Mouse (Mus musculus) frontal cortex, adult (tissue): Measurements from ENCODE around the gene Itgb4.

Experiments
- ATAC-seq: cut with Nextera tagmentation; 2 replicates; pipeline ENCODE4 v1.9.2; 2017; ENCODE audit warnings: mild to moderate bottlenecking, moderate library complexity, mixed read lengths; ENCODE audit not compliant: low TSS enrichment

Gene Itgb4

GRCm38 (mm10) chr11:116028177-116028865 lies 53.8 kb downstream of the Itgb4 start:
- no peak for ATAC-seq

GRCm38 (mm10) chr11:116029086-116029865 lies 54.8 kb downstream of the Itgb4 start:
- no peak for ATAC-seq

DNA sequence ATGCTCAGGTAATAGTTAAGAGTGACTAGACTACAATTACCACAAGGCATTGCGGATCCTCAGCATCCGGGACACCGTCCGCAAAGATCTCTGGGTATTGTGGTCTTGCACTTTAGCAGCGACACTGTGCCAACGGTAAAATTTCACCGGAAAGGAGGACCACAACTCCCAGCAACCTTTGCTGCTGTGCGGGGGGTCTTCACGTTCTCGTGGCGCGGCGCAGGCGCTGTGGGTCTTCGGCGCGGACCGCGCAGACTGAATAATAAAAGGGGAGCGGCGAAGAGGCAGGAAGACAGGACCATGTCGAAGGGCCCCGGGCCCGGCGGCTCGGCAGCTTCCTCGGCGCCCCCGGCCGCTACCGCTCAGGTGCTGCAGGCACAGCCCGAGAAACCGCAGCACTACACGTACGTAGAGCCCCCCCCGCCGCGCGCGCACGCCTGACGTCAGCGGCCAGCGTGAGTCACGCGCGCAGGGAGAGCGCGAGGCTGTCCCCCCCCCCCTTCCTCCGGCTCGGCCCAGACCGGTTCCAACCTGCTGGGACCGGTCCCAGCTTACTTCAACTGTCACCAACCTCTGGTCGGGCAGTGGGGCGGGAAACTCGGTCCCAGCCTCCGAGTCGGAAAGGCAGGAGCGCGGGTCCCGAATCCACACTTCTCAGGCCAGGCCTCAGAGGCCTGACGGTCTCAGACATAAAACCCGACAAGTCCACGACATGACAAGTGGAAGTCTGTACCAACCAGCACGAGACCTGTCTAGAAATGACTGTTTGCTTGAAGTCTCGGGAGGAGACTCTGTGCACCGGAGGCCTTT lies 55.8 kb downstream of the Itgb4 start, which contains the start of gene Unk:
Gene Unk (plus strand): TSS at position 235 of the 810 bp plus-strand sequence.
- ATAC-seq, result peak; percentile 94

- ATAC-seq, result peak; percentile 28; the same call in 1 of the 2 replicates
Observed at GRCm38 (mm10) chr11:116030898-116031845, 56.7 kb downstream of the Itgb4 start.

DNA sequence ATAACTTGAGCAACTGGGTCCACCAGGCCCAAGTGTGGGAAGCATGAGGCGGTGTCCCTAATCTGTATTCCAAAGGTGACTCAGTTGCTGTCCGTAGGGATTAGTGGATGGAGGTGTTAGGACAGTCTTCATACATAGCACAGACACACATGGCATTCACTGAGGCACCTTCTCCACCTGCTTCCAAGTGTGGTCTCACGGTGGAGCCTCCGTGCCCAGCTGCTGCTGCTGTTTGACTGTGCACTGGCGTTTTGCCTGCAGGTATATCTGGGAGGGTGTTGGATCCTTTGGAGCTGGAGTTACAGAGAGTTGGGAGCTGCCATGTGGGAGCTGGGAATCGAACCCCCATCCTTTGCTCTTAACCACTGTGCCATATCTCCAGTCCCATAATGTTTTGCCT lies 60.1 kb downstream of the Itgb4 start:
- no peak for ATAC-seq

- ATAC-seq, result no peak
Observed at GRCm38 (mm10) chr11:116036671-116037070, 62.2 kb downstream of the Itgb4 start.

- no peak for ATAC-seq
Observed at GRCm38 (mm10) chr11:116037826-116038225, 63.3 kb downstream of the Itgb4 start.

- ATAC-seq, result no peak
Observed at GRCm38 (mm10) chr11:116040593-116040992, 66.1 kb downstream of the Itgb4 start.

GRCm38 (mm10) chr11:116041833-116042232 lies 67.3 kb downstream of the Itgb4 start:
- ATAC-seq, result no peak

DNA sequence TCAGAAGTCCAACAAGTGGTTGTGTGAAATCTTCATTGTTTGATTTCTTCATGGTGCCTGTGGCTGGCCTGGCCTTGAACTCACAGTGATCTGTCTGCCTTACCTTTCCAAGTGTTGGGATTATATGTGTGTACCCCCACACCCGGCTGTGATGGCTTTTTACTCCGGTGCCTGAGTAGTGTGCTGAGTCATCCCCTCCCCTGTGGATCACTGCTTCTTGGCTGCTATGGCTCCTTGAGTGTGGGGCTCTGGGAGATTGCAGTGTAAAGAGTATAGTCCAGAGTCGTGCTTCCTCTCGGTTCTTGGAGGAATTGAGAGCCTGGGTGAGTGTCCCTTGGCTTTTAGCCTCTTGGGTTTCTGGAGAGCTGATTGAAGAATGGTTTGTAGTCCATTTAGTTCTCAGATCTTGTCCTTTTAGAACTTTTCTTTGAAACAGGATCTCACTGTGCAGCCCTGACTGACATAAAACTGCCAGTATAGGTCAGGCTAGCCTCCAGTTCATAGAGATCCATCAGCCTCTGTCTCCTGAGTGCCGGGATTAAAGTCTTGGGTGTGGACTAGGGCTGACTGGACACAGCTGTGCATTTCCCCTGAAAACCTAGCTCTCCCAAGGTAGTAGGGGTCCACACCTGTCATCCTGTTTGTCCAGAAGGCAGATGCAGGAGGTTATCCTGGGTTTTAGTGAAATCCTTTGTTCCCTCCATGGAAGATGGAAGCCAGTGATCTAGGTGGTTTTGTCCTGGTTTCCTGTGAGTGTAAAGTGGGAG lies 68.0 kb downstream of the Itgb4 start:
- no peak for ATAC-seq

DNA sequence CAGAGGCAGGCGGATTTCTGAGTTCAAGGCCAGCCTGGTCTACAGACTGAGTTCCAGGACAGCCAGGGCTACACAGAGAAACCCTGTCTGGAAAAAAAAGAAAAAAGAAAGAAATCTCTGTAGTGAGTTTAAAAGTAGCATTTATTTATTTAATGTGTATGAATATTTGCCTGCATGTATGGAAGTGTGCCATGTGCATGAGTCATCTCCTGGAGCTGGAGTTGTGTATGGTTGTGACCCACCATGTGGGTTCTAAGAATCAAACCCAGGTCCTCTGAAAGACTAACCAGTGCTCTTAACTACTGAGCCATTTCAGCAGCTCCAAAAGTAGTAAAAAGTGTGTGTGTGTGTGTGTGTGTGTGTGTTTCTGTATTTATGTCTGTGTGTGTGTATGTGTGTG lies 68.8 kb downstream of the Itgb4 start:
- no peak for ATAC-seq

- no peak for ATAC-seq
Observed at GRCm38 (mm10) chr11:116045173-116045572, 70.7 kb downstream of the Itgb4 start.

DNA sequence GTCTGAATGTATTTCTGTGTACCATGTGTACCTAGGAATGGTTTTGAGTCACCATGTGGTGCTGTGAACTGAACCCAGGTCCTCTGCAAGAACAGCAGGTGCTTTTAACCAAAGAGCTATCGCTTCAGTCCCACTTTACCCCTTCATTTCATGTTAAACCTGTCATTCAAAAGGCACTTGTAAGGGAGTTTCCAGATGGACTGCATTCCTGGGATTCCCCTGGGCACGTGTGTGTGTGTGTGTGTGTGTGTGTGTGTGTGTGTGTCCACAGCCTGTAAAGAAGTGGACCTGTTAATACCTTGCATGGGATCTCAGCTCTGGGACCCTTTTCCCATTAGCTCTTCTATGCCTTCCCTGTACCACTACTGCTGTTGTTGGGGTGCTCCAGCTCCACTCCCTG lies 75.1 kb downstream of the Itgb4 start:
- ATAC-seq, result no peak

- ATAC-seq, result no peak
Observed at GRCm38 (mm10) chr11:116050196-116050595, 75.7 kb downstream of the Itgb4 start.

DNA sequence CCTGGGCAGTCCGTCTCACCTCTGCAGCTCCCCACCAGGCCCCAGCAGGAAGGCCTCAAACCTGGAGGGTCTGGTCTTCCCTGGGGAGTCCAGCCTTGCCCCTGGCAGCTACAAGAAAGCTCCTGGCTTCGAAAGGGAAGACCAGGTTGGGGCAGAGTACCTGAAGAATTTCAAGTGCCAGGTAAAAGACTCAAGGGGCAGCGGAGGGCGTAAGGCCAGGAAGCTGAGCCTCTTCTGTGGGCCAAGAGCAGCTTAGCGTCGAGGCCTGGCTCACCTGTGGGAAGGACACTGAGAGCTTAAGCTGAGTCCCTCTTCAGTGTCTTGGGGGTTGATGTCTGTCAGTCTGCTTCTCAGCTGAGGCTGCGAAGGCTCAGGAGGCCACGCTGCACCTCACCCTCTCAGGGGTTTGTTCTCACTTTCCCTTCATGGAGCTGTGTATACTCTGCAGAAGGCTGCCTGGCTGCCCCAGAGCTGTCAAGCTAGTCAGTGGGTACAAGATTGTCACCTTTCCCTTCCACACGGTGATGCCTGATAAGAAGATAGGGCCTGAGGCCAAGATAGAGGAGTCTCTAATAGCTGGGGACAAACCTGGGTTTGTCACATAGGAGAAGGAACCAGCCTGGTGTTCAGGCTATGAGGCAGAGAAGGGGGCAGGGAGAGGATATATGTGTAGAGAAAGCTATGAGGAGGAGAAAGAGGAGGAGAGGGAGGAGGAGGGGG lies 79.2 kb downstream of the Itgb4 start:
- ATAC-seq, result no peak

GRCm38 (mm10) chr11:116055873-116056272 lies 81.4 kb downstream of the Itgb4 start:
- ATAC-seq, result no peak

DNA sequence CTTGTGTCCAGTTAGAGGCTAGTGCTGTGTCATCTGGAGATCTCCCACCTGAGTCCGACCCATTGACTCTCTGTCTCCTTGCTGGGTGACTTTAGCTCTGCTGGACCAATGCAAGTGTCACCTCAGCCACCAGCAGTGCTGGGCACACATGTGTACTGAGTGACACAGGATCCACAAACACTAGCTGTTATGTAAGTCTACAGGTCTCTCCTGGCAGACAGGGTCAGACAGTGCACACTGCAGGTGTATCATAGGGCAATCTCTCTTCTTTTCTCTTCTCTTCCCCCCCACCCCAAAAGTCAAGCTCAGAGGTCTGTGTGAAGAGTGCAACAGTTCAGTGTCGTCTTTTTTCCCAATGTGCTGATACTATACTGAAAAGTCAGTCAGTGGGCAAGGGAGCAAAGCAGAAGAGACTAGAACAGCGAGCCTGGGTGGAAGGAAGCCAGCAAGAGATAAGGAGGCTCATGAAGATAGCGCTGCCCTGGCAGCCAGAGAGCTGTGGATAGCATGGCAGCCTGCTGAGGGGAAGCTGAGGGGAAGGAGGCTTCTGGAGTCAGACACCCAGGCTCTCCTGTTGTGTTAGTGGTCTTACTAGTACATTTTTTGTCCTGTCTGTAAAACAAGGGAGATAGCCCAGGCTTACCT lies 82.8 kb downstream of the Itgb4 start:
- ATAC-seq, result no peak
